Mouse (Mus musculus): Measurements from ENCODE around the gene Thra. TPM values are rescaled to one million over a fixed set of nuclear protein-coding genes. Genes with fewer than 3 reads are reported as not detected.
A peak's percentile ranks its signal among the peaks of the same experiment; 100 is the strongest.

The Thra gene
- polyA plus RNA-seq (2015; fragmentation: Nextera tagmentation; extraction: Ambion mirVana), result 99.6 and 106 TPM in 2 replicates

DNA sequence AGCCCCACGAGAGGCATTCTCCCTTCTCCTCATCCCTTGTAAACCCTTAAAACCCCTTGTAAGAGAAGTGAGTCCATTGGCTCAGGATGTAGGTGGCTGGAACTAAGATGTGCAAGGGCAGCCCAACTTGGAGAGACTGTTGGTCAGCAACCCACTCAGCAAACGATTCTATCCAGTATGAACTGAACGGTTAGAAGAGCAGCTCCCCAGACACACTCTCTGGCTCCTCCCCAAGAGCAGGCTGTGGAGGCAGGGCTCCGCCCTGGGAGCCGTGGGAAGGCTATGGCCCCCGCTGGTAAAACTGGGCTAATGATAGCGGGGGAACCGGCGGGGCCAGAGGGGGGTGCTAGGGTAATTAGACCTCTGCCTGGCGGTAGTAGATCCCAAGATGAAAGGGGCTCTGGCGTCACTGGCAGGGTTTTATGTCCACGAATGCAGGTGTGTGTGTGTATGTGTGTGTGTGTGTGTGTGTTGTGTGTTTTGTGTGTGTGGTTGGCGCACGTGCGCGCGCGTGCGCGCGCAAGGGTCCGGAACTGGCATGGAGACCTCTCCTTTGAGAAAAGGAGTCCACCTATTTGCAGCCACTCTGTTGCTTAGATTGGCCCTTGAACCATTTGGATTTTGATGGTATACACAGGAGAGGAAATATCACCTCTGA lies at the start of gene Thra:
Gene Thra (plus strand): TSS at position 246 of the 658 bp plus-strand sequence.
- peak within 1 kb of the TSS; percentile 85 for H3K4me2 ChIP-seq (replicated peaks)
- H3K9ac ChIP-seq (replicated peaks), result peak within 1 kb of the TSS; percentile 99
- no peaks in the 10 kb centered on the region for H3K36me3 ChIP-seq
- H3K4me3 ChIP-seq (replicated peaks), result peak within 1 kb of the TSS; percentile 84
- peak; percentile 32 for ATAC-seq
- peak within 1 kb of the TSS; percentile 99 for H3K27ac ChIP-seq
- H3K27me3 ChIP-seq, result no peaks in the 10 kb centered on the region
- peaks cover 62% of the 10 kb centered on the region for H3K4me1 ChIP-seq (replicated peaks)
- no peaks in the 10 kb centered on the region for H3K9me3 ChIP-seq
- WGBS, result under 1% methylated on average over 22 of the region's 22 CpGs

DNA sequence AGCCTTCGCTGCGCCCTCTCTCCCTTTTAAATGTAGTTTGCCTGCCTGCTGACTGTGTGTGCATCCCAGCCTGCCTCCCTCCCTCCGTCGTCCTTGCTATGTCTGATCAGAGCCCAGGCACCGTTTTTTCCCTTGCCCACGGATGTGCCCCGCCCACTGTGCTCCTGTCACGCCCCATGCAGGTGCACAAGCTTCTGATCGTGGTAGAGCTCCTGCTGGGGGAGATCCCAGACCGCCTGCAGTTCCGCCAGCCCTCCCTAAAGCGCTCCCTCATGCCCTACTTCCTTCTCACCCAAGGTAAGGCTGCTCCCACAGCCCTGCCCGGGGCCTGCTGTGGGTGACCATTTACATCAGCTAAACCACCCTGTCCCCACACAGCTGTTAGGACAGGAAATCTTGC lies 47.2 kb upstream of the Thra start:
- H3K4me3 ChIP-seq (replicated peaks), result no peak overlapping the region

GRCm38 (mm10) chr11:98693746-98694145 lies 46.7 kb upstream of the Thra start:
- ATAC-seq, result no peak
- Histone ChIP-seq H3K4me3 (replicated peaks) (no peak overlapping the region), H3K36me3 (peaks cover 79% of the 10 kb centered on the region), H3K9me3 (no peaks in the 10 kb centered on the region), H3K4me1 (replicated peaks) (no peaks in the 10 kb centered on the region), H3K4me2 (replicated peaks) (no peak overlapping the region), H3K27me3 (no peaks in the 10 kb centered on the region), H3K9ac (replicated peaks) (no peak overlapping the region), H3K27ac (no peak overlapping the region)
- WGBS, result 96% methylated on average over 9 of the region's 9 CpGs

More for the DNA sequence above, 47.2 kb upstream of the Thra start:
- no peak overlapping the region for H3K9ac ChIP-seq (replicated peaks)
- H3K27me3 ChIP-seq, result no peaks in the 10 kb centered on the region
- H3K9me3 ChIP-seq, result no peaks in the 10 kb centered on the region
- no peak overlapping the region for H3K4me2 ChIP-seq (replicated peaks)
- ATAC-seq, result no peak
- H3K36me3 ChIP-seq, result peaks cover 83% of the 10 kb centered on the region
- 74% methylated on average over 13 of the region's 13 CpGs for WGBS
- no peaks in the 10 kb centered on the region for H3K4me1 ChIP-seq (replicated peaks)
- H3K27ac ChIP-seq, result no peak overlapping the region

GRCm38 (mm10) chr11:98694301-98694700 lies 46.1 kb upstream of the Thra start:
- no peak for ATAC-seq
- Histone ChIP-seq H3K36me3 (peaks cover 76% of the 10 kb centered on the region), H3K27me3 (no peaks in the 10 kb centered on the region), H3K4me3 (replicated peaks) (no peak overlapping the region), H3K4me2 (replicated peaks) (no peak overlapping the region), H3K27ac (no peak overlapping the region), H3K4me1 (replicated peaks) (no peaks in the 10 kb centered on the region), H3K9me3 (no peaks in the 10 kb centered on the region), H3K9ac (replicated peaks) (no peak overlapping the region)
- 85% methylated on average over 9 of the region's 9 CpGs for WGBS

DNA sequence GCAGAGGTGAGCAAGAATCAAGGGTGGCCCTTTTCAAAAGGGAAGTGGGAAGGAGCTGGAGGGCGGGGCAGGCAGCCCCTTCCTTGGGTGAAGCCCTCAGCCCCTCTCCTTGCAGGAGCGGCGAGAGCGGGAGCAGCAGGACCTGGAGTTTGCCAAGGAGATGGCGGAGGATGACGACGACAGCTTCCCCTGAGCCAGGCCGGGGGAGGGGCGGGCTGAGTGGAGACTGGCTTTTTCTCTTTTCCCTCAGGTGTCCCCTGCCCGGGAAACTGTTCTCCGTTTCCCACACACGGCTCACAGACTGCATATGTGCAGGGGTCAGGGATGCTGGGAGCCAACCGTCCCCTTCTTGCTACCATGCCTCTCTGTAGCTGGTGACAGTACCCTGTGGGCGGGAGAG lies 45.0 kb upstream of the Thra start:
- H3K9ac ChIP-seq (replicated peaks), result no peak overlapping the region

GRCm38 (mm10) chr11:98696454-98697216 lies 43.8 kb upstream of the Thra start:
- no peak overlapping the region for H3K4me3 ChIP-seq (replicated peaks)
- H3K9me3 ChIP-seq, result no peaks in the 10 kb centered on the region
- no peaks in the 10 kb centered on the region for H3K4me1 ChIP-seq (replicated peaks)
- no peak for ATAC-seq
- H3K27me3 ChIP-seq, result no peaks in the 10 kb centered on the region
- 0 out of 2 replicates have a peak overlapping the region, but pooled peaks have one; percentile 5 for H3K27ac ChIP-seq
- H3K9ac ChIP-seq (replicated peaks), result no peak overlapping the region
- H3K4me2 ChIP-seq (replicated peaks), result no peak overlapping the region
- peaks cover 53% of the 10 kb centered on the region for H3K36me3 ChIP-seq
- 86% methylated on average over 14 of the region's 14 CpGs for WGBS

More for the DNA sequence above, 45.0 kb upstream of the Thra start:
- H3K36me3 ChIP-seq, result peaks cover 65% of the 10 kb centered on the region
- H3K4me1 ChIP-seq (replicated peaks), result no peaks in the 10 kb centered on the region
- no peak overlapping the region for H3K4me3 ChIP-seq (replicated peaks)
- WGBS, result 76% methylated on average over 14 of the region's 14 CpGs
- peak overlapping the region; percentile 9; the same call in 1 of the 2 replicates for H3K27ac ChIP-seq
- no peak overlapping the region for H3K4me2 ChIP-seq (replicated peaks)
- no peaks in the 10 kb centered on the region for H3K27me3 ChIP-seq
- no peak for ATAC-seq
- H3K9me3 ChIP-seq, result no peaks in the 10 kb centered on the region

GRCm38 (mm10) chr11:98697225-98697624 lies 43.2 kb upstream of the Thra start:
- H3K9ac ChIP-seq (replicated peaks), result no peak overlapping the region
- no peak for ATAC-seq
- H3K36me3 ChIP-seq, result peaks cover 47% of the 10 kb centered on the region
- H3K4me1 ChIP-seq (replicated peaks), result no peaks in the 10 kb centered on the region
- no peaks in the 10 kb centered on the region for H3K9me3 ChIP-seq
- 89% methylated on average over 12 of the region's 12 CpGs for WGBS
- H3K4me2 ChIP-seq (replicated peaks), result no peak overlapping the region
- H3K27ac ChIP-seq, result 0 out of 2 replicates have a peak overlapping the region, but pooled peaks have one; percentile 5
- H3K27me3 ChIP-seq, result no peaks in the 10 kb centered on the region
- no peak overlapping the region for H3K4me3 ChIP-seq (replicated peaks)

- Histone ChIP-seq H3K4me1 (replicated peaks) (no peaks in the 10 kb centered on the region), H3K4me2 (replicated peaks) (no peak overlapping the region), H3K36me3 (peaks cover 35% of the 10 kb centered on the region), H3K9me3 (no peaks in the 10 kb centered on the region), H3K27ac (no peak overlapping the region), H3K9ac (replicated peaks) (no peak overlapping the region), H3K27me3 (no peaks in the 10 kb centered on the region), H3K4me3 (replicated peaks) (no peak overlapping the region)
- WGBS, result 85% methylated on average over 16 of the region's 16 CpGs
- no peak for ATAC-seq
These were observed 41.4 kb upstream of the Thra start for GRCm38 (mm10) chr11:98698849-98699640.

- WGBS, result 37% methylated on average over 4 of the region's 4 CpGs
- no peak overlapping the region for H3K9ac ChIP-seq (replicated peaks)
- no peak overlapping the region for H3K27ac ChIP-seq
- no peaks in the 10 kb centered on the region for H3K9me3 ChIP-seq
- ATAC-seq, result peak; percentile 57; the same call in 1 of the 2 replicates
- no peaks in the 10 kb centered on the region for H3K4me1 ChIP-seq (replicated peaks)
- no peak overlapping the region for H3K4me3 ChIP-seq (replicated peaks)
- H3K4me2 ChIP-seq (replicated peaks), result no peak overlapping the region
- no peaks in the 10 kb centered on the region for H3K27me3 ChIP-seq
- peaks cover 35% of the 10 kb centered on the region for H3K36me3 ChIP-seq
These were observed 40.5 kb upstream of the Thra start for GRCm38 (mm10) chr11:98699911-98700310.

GRCm38 (mm10) chr11:98701213-98701670 lies 39.2 kb upstream of the Thra start, which contains the start of gene Csf3:
TSS of gene Csf3 (plus strand) at chr11:98701263.
- 36% methylated on average over 10 of the region's 10 CpGs for WGBS
- Histone ChIP-seq H3K9me3 (no peaks in the 10 kb centered on the region), H3K27me3 (no peaks in the 10 kb centered on the region), H3K4me3 (replicated peaks) (no peak within 1 kb of the TSS), H3K36me3 (peaks cover 35% of the 10 kb centered on the region), H3K4me1 (replicated peaks) (no peaks in the 10 kb centered on the region), H3K9ac (replicated peaks) (no peak within 1 kb of the TSS; the same call in 1 of the 2 replicates), H3K4me2 (replicated peaks) (no peak within 1 kb of the TSS), H3K27ac (no peak within 1 kb of the TSS)
- ATAC-seq, result no peak

GRCm38 (mm10) chr11:98702323-98702722 lies 38.1 kb upstream of the Thra start:
- no peaks in the 10 kb centered on the region for H3K9me3 ChIP-seq
- H3K4me1 ChIP-seq (replicated peaks), result no peaks in the 10 kb centered on the region
- H3K27me3 ChIP-seq, result no peaks in the 10 kb centered on the region
- no peak overlapping the region for H3K4me2 ChIP-seq (replicated peaks)
- peaks cover 39% of the 10 kb centered on the region for H3K36me3 ChIP-seq
- no peak overlapping the region for H3K4me3 ChIP-seq (replicated peaks)
- 76% methylated on average over 5 of the region's 5 CpGs for WGBS
- no peak overlapping the region for H3K9ac ChIP-seq (replicated peaks)
- ATAC-seq, result no peak
- no peak overlapping the region for H3K27ac ChIP-seq

Data from midbrain, embryonic 13.5 days (tissue).